Mouse (Mus musculus): ENCODE measurements around the gene Ccl3.

DNA sequence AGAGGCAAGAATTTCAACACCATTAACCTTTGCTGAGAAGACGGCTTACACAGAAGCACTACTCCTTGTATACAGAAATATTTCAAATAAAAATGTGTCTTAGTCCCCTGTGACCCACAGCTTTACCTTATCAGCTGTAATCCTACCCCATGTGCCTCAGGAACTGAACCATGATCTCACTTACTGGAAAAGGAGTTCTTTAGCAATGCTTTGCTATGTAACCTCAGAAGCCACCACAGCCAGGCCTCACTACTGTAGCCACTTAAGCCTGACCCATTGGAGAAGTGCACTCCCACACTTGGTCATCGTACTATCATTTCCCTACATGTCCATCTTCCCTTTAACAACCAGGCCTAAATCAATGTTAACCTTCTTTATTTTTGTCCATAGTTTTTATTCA lies 48.6 kb downstream of the Ccl3 start:
- TF ChIP-seq CTCF (IDR thresholded peaks at IDR 0.05; ENCODE audit: low read depth) = no peak
- no peak for TF ChIP-seq EP300 (IDR thresholded peaks at IDR 0.05; ENCODE audit: low read depth)

Data from liver, embryonic 14.5 days (tissue).